Mouse (Mus musculus) lung, embryonic 14.5 days (tissue): ENCODE measurements around the gene Pcdh18. TPM values are rescaled to one million over a fixed set of nuclear protein-coding genes. Genes with fewer than 3 reads are reported as not detected.

Experiments used
- ATAC-seq: fragments of 200-750 bp; cut with Nextera tagmentation; 2 replicates; pipeline ENCODE4 v1.8.0; 2017; ENCODE audit warnings: mild to moderate bottlenecking, moderate TSS enrichment, moderate library complexity; ENCODE audit not compliant: insufficient read depth
- DNase-seq: peaks from one replicate; pipeline ENCODE4 v3.0.0-alpha.2; 2015
- H3K27ac ChIP-seq: fragments of 300-500 bp; sonication (generic); 2 replicates; pipeline ENCODE4 v1.5.1; 2014; ENCODE audit warnings: low read depth, mild to moderate bottlenecking, moderate library complexity
- H3K27me3 ChIP-seq: fragments of 300-500 bp; sonication (generic); 2 replicates; pipeline ENCODE4 v1.6.1; 2014; ENCODE audit warnings: low read length, control low read depth; ENCODE audit not compliant: insufficient read depth
- H3K36me3 ChIP-seq: fragments of 300-500 bp; sonication (generic); 2 replicates; pipeline ENCODE4 v1.6.1; 2014; ENCODE audit warnings: control low read depth; ENCODE audit not compliant: insufficient read depth
- H3K4me1 ChIP-seq: fragments of 300-500 bp; sonication (generic); 2 replicates; pipeline ENCODE4 v1.6.1; 2014; ENCODE audit warnings: antibody characterized with exemption, control low read depth; ENCODE audit not compliant: insufficient read depth
- H3K4me2 ChIP-seq: fragments of 300-500 bp; sonication (generic); 2 replicates; pipeline ENCODE4 v1.6.1; 2014; ENCODE audit warnings: mild to moderate bottlenecking
- H3K4me3 ChIP-seq: fragments of 300-500 bp; sonication (generic); 2 replicates; pipeline ENCODE4 v1.5.1; 2014; ENCODE audit warnings: low read depth, low read length
- H3K9ac ChIP-seq: fragments of 300-500 bp; sonication (generic); 2 replicates; pipeline ENCODE4 v1.6.1; 2014
- H3K9me3 ChIP-seq: fragments of 300-500 bp; sonication (generic); 2 replicates; pipeline ENCODE4 v1.6.1; 2016; ENCODE audit warnings: low read depth, low read length, control low read depth
- CTCF ChIP-seq: IDR thresholded peaks from 2 replicates; pipeline ENCODE4 v1.5.1; 2016; ENCODE audit warnings: antibody characterized with exemption, low read depth
- WGBS: fragments of 180-500 bp; shearing (Covaris S2); extraction: QIAGEN DNeasy Blood & Tissue Kit; methylation state at CpG from one replicate; pipeline ENCODE4 v1.1.7; 2014; 5-methylcytosine and 5-hydroxymethylcytosine counted together
- polyA plus RNA-seq: library from polyadenylated mRNA; unstranded; fragments of >200 nt; fragmentation: Nextera tagmentation; extraction: Ambion mirVana; gene quantifications from 2 replicates; pipeline ENCODE4 v1.2.1, GENCODE M21; 2014

Pcdh18 gene
- 77.1 and 77.5 TPM in 2 replicates for polyA plus RNA-seq

DNA sequence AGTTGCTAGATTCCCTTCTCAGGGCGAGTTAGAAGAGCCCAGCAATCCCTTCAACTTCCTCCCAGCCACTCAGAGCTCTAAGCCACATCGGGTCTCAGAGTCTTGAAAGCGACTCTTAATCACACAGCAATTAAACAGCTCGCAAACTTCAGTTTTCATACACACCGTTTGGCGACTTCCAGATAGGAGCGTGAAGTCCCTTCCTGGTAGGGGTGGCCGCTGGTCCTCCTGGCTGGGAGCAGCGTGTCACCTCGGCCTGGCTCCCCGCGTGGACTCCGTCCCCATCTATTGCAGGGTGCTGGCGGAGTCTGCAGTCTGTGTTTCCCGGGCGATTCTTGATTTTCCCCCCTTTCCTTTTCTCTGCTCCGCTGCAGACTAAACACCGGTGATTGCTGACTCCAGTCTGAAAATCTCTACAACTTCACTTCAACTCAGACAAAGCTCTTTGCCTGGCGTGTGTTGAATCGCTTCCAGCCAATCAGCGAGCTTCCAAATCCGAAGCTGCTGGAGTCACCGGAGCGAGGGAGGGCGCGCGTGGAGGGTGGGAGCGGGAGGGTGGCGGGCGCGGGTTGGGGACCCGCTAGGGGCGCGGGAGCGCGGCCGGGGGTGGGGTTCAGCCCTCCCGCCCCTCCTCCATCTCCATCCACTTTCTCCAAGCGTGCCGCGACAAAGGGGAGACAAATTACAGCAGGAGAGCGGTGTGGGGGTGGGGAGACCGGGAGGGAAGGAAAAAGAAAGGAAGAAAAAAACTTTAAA, at the start of gene Pcdh18:
Pcdh18 (minus strand) TSS at position 456 of the 756 bp plus-strand sequence.
- WGBS: under 1% methylated on average over 43 of the region's 43 CpGs

DNA sequence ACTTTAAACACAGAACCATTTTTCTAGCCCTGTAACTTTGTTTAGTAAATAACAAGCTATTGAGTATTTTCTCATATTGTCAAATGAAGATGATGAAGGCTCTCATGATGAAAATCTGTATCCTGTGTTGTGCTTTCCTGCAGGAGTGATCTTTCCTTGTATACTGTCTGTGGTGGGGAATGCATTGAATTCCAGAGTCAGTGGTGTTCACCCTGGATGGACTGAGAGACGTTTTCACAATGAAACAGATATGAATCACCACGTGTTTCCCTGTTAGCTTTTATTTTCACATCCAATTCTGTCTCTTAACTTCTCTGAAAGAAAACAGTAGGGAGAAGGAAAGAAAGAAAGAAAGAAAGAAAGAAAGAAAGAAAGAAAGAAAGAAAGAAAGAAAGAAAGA, 49.7 kb upstream of the Pcdh18 start:
- Histone ChIP-seq H3K4me2 (no peak overlapping the region), H3K4me1 (no peaks in the 10 kb centered on the region), H3K27ac (no peak overlapping the region), H3K27me3 (no peaks in the 10 kb centered on the region), H3K36me3 (no peaks in the 10 kb centered on the region), H3K4me3 (no peak overlapping the region), H3K9ac (no peak overlapping the region), H3K9me3 (no peaks in the 10 kb centered on the region)
- no peak for ATAC-seq
- no peak for TF ChIP-seq CTCF
- 30% methylated on average over 2 of the region's 2 CpGs for WGBS
- no peak for DNase-seq

More for the DNA sequence above, at the start of gene Pcdh18:
- Histone ChIP-seq H3K36me3 (peaks cover 30% of the 10 kb centered on the region), H3K9me3 (no peaks in the 10 kb centered on the region), H3K27me3 (no peaks in the 10 kb centered on the region), H3K4me3 (peak within 1 kb of the TSS; percentile 66), H3K9ac (peak within 1 kb of the TSS; percentile 91), H3K27ac (peak within 1 kb of the TSS; percentile 99), H3K4me2 (peak within 1 kb of the TSS; percentile 66), H3K4me1 (no peaks in the 10 kb centered on the region)
- DNase-seq (peak; percentile 97), ATAC-seq (peak; percentile 95)
- 0 out of 2 replicates have a peak, but pooled peaks have one; percentile 4 for TF ChIP-seq CTCF

DNA sequence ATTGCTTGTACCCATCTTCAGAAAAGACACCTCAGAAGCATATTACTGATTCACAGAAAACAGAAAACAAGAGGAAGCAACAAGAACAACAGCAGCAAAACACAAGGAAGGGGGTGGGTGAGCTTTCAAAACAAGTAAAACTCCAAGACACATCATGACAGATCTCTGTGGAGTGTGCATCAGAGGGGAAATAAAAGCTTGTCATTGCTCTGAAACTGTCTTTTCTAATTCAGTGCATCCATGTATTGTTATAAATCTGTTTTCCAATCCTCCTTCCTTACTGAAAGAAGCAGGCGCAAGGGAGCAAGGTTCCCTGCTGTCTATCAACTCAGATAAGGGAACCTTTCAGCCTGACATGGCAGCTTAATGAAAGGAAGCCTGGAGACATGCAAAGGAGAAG, 48.4 kb upstream of the Pcdh18 start:
- no peaks in the 10 kb centered on the region for H3K36me3 ChIP-seq
- no peak overlapping the region for H3K4me3 ChIP-seq
- no peak for TF ChIP-seq CTCF
- DNase-seq (no peak), ATAC-seq (no peak)
- no peak overlapping the region for H3K27ac ChIP-seq
- no peaks in the 10 kb centered on the region for H3K9me3 ChIP-seq
- no peaks in the 10 kb centered on the region for H3K27me3 ChIP-seq
- H3K4me1 ChIP-seq: no peaks in the 10 kb centered on the region
- 86% methylated on average over 1 of the region's 1 CpGs for WGBS
- no peak overlapping the region for H3K9ac ChIP-seq
- no peak overlapping the region for H3K4me2 ChIP-seq

DNA sequence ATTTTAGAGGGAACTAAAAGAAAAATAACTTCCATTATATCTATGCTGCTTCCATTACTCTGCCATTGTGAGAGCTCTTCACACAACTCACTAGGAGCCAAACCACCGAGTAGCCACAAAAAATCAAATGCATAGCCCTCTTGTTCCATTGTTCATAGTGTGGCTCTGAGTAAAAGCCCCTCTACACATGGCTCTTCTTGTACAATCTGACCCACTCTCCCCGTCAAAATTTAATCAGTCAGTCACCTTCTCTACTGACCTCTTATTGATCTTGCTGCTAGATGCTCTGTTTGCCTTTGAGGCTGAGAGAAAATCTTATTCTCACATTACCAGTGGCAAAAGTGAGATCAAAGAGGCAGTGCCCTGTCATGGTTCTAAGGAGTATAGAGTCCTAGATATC, 31.2 kb upstream of the Pcdh18 start:
- Histone ChIP-seq H3K27ac (no peak overlapping the region), H3K9ac (no peak overlapping the region), H3K4me2 (no peak overlapping the region), H3K4me3 (no peak overlapping the region), H3K9me3 (no peaks in the 10 kb centered on the region), H3K4me1 (no peaks in the 10 kb centered on the region), H3K36me3 (no peaks in the 10 kb centered on the region), H3K27me3 (no peaks in the 10 kb centered on the region)
- TF ChIP-seq CTCF: no peak
- no peak for ATAC-seq
- WGBS: 34% methylated on average over 2 of the region's 2 CpGs
- no peak for DNase-seq

DNA sequence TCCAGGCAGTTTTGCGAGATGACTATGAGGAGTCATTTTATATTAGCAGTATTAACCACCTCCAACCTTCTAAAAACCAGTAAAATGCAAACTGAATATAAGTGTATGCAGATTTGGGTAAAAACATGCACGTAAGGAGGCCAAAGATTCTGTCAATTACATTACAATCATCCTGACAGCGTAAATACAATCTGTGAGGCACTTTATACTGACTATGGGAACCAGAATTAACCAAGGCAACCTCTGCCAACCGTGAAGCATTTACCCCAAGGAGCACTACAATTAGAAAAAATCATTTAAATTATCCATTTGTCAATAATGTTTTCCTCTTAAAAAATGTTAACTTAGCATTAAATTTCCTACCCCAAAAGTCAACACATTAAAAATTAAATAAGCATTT, 30.6 kb upstream of the Pcdh18 start:
- TF ChIP-seq CTCF: no peak
- WGBS: 87% methylated on average over 4 of the region's 4 CpGs
- Histone ChIP-seq H3K9ac (no peak overlapping the region), H3K4me2 (no peak overlapping the region), H3K4me1 (no peaks in the 10 kb centered on the region), H3K4me3 (no peak overlapping the region), H3K9me3 (no peaks in the 10 kb centered on the region), H3K27me3 (no peaks in the 10 kb centered on the region), H3K36me3 (no peaks in the 10 kb centered on the region), H3K27ac (no peak overlapping the region)
- no peak for ATAC-seq
- DNase-seq: no peak

DNA sequence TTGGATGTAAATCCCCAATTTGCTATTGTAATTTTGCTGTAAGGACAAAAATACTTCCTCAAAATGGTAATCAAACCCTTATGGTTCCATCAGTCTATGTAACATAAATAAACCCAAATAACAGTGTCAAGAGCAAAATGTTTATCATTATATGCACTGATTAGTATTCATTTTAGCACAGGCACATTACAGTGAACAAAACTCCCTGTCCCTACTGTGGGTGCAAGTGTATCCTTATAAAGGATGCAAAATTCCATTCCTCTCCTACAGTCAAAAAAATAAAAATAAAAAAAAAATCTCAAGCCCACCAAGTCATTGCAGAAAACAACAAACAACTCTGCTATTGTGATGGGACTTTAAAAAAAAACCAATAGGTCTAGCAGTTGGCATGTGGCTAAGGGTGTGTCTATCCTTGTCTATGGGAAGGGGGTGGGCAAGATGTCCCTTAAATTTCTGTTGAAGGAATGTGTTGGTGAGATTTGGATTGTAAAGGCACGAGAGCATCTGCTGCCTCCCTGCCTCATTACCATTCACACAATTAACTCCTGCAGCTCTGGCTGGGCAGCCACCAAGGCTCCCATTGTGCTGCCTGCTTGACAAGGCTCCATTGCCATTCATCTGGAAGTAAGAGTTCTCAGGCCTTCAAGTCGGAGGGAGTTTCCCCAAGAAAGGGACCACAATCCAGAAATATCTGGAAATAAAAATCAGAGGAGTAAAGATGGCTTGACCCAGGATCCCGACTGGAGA, 12.0 kb upstream of the Pcdh18 start:
- DNase-seq (no peak), ATAC-seq (no peak)
- TF ChIP-seq CTCF: no peak
- no peak overlapping the region for H3K27ac ChIP-seq
- no peaks in the 10 kb centered on the region for H3K27me3 ChIP-seq
- H3K4me3 ChIP-seq: no peak overlapping the region
- no peak overlapping the region for H3K4me2 ChIP-seq
- no peaks in the 10 kb centered on the region for H3K9me3 ChIP-seq
- 47% methylated on average over 3 of the region's 3 CpGs for WGBS
- H3K9ac ChIP-seq: no peak overlapping the region
- no peaks in the 10 kb centered on the region for H3K36me3 ChIP-seq
- no peaks in the 10 kb centered on the region for H3K4me1 ChIP-seq

DNA sequence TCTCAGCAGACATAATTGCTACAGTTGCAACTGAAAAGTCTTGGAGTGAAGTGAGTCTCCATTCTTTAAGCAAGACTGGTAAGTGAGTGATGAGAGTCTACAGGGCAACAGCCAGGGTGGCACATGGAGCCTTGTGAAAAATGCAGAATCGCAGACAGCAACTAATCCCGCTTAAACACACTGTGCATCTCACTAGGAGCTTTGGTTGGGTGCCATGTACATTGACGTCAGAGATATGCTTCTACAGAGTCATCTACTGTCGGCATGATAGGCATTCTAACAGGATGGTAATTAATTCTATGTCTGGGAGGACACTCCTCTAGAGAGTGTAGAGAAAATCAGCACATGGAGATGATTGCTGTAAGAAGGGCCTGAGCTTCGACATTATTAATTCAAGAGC, 5.6 kb upstream of the Pcdh18 start:
- 72% methylated on average over 5 of the region's 5 CpGs for WGBS
- DNase-seq: no peak
- no peak for ATAC-seq
- no peak overlapping the region for H3K9ac ChIP-seq
- H3K4me1 ChIP-seq: no peaks in the 10 kb centered on the region
- no peak overlapping the region for H3K27ac ChIP-seq
- no peaks in the 10 kb centered on the region for H3K9me3 ChIP-seq
- H3K36me3 ChIP-seq: no peaks in the 10 kb centered on the region
- no peak for TF ChIP-seq CTCF
- no peak overlapping the region for H3K4me2 ChIP-seq
- no peaks in the 10 kb centered on the region for H3K27me3 ChIP-seq
- no peak overlapping the region for H3K4me3 ChIP-seq
